Mouse (Mus musculus): ENCODE measurements around the gene Atoh7. TPM values are rescaled to one million over a fixed set of nuclear protein-coding genes. Genes with fewer than 3 reads are reported as not detected.

Atoh7 gene
- polyA plus RNA-seq, 1 experiment from 2014 or later: not detected

DNA sequence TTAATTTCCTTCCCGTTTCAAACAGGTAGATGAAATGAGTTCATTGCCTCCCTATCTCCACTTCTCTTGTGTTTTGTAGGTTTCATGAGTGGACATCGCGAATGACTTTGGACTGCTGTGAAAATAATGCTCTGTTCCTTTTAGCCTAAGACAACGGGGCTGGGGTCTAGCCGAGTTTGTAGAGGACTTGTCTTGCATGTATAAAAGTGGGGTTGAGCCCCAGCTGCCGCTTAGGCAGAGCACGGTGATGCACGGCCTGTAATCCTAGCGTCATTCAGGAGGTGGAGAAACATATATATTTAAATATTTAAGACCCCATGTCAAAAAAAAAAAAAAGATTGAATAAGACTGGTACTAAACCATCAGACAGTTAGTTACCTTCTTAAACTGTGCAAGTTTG, 1.2 kb downstream of the Atoh7 start:
- no peak for ATAC-seq (ENCODE audit: insufficient number of reproducible peaks, insufficient read depth, low FRiP score, low TSS enrichment, low read depth)

DNA sequence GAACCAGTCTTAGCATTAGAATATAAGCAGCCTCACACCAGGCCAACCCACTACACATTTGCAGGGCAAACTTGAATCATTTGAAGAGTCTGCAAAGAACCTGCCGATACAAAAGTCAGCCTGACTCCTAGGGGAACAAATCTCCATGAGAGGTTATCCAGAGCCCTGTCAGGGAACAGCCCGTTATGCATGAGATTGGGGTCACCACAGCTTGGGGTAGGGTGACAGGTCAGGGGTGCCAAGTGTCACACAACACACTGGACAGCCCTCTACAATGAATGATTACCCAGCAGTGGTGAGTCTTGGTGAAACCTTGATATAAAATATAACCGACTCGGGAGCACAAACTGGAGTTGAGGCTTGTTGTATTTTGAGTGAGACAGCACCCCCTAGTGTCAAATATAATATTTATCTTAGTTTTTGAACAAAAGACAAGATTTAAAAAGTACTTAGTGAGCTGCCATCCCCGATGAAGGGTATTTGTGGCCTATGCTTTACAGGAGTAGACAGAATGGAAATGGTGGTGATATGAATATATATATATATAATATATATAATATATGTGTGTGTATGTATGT, 13.7 kb downstream of the Atoh7 start:
- Histone ChIP-seq H3K9ac (no peak overlapping the region), H3K4me2 (no peak overlapping the region), H3K9me3 (no peaks in the 10 kb centered on the region), H3K4me3 (no peak overlapping the region), H3K27me3 (no peaks in the 10 kb centered on the region), H3K27ac (no peak overlapping the region), H3K36me3 (no peaks in the 10 kb centered on the region), H3K4me1 (no peaks in the 10 kb centered on the region)
- WGBS: 52% methylated on average over 5 of the region's 5 CpGs
- ATAC-seq (ENCODE audit: insufficient number of reproducible peaks, insufficient read depth, low FRiP score, low TSS enrichment, low read depth): no peak

More for the DNA sequence above, 1.2 kb downstream of the Atoh7 start:
- peak overlapping the region; percentile 56 for H3K4me3 ChIP-seq
- no peaks in the 10 kb centered on the region for H3K9me3 ChIP-seq
- H3K9ac ChIP-seq: peak overlapping the region; percentile 72
- WGBS: 9% methylated on average over 9 of the region's 9 CpGs
- peak overlapping the region; percentile 94 for H3K4me2 ChIP-seq
- H3K27ac ChIP-seq: no peak overlapping the region
- peaks cover 47% of the 10 kb centered on the region for H3K27me3 ChIP-seq
- H3K36me3 ChIP-seq: no peaks in the 10 kb centered on the region
- H3K4me1 ChIP-seq: peaks cover 10% of the 10 kb centered on the region; the same call in 1 of the 2 replicates

- Histone ChIP-seq H3K27me3 (no peaks in the 10 kb centered on the region), H3K4me3 (no peak overlapping the region), H3K27ac (no peak overlapping the region), H3K9me3 (no peaks in the 10 kb centered on the region), H3K9ac (no peak overlapping the region), H3K4me1 (no peaks in the 10 kb centered on the region), H3K36me3 (no peaks in the 10 kb centered on the region), H3K4me2 (no peak overlapping the region)
- no peak for ATAC-seq (ENCODE audit: insufficient number of reproducible peaks, insufficient read depth, low FRiP score, low TSS enrichment, low read depth)
- 82% methylated on average over 6 of the region's 6 CpGs for WGBS
Observed at GRCm38 (mm10) chr10:63113716-63114360, 14.4 kb downstream of the Atoh7 start.

DNA sequence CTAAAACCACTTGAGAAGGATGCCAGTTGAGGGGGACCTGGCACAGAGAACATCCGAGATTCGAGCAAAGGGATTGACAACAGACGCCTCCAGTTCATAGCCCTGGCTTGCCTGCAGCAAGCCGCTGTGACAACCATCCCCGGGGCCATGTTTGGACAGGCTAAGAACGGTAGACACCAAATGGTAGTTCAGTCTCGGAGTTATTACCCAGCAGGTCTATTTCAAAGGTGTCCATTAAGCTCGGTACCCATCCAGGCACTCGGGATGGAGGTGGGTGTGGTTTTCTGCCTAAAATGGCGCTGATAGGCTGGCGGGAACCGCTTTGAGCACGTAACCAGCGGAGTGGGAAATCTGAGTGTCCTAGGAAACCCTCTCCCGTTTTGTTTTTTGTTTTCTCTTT, 16.4 kb downstream of the Atoh7 start:
- H3K27ac ChIP-seq: no peak overlapping the region
- no peaks in the 10 kb centered on the region for H3K4me1 ChIP-seq
- no peak overlapping the region for H3K4me2 ChIP-seq
- no peak overlapping the region for H3K4me3 ChIP-seq
- no peak overlapping the region for H3K9ac ChIP-seq
- no peak for ATAC-seq (ENCODE audit: insufficient number of reproducible peaks, insufficient read depth, low FRiP score, low TSS enrichment, low read depth)
- no peaks in the 10 kb centered on the region for H3K27me3 ChIP-seq
- WGBS: 82% methylated on average over 15 of the region's 15 CpGs
- no peaks in the 10 kb centered on the region for H3K36me3 ChIP-seq
- H3K9me3 ChIP-seq: no peaks in the 10 kb centered on the region

- Histone ChIP-seq H3K27me3 (no peaks in the 10 kb centered on the region), H3K9ac (no peak overlapping the region), H3K9me3 (no peaks in the 10 kb centered on the region), H3K36me3 (no peaks in the 10 kb centered on the region), H3K4me3 (no peak overlapping the region), H3K4me1 (no peaks in the 10 kb centered on the region), H3K4me2 (no peak overlapping the region), H3K27ac (no peak overlapping the region)
- 90% methylated on average over 9 of the region's 9 CpGs for WGBS
- ATAC-seq (ENCODE audit: insufficient number of reproducible peaks, insufficient read depth, low FRiP score, low TSS enrichment, low read depth): no peak
Observed at GRCm38 (mm10) chr10:63116376-63116775, 16.9 kb downstream of the Atoh7 start.

- no peaks in the 10 kb centered on the region for H3K27me3 ChIP-seq
- WGBS: 92% methylated on average over 8 of the region's 8 CpGs
- no peak for ATAC-seq (ENCODE audit: insufficient number of reproducible peaks, insufficient read depth, low FRiP score, low TSS enrichment, low read depth)
- H3K9me3 ChIP-seq: no peaks in the 10 kb centered on the region
- no peak overlapping the region for H3K9ac ChIP-seq
- no peaks in the 10 kb centered on the region for H3K36me3 ChIP-seq
- no peak overlapping the region for H3K4me2 ChIP-seq
- H3K27ac ChIP-seq: no peak overlapping the region
- H3K4me1 ChIP-seq: no peaks in the 10 kb centered on the region
- no peak overlapping the region for H3K4me3 ChIP-seq
Observed at GRCm38 (mm10) chr10:63117583-63117982, 18.1 kb downstream of the Atoh7 start.

DNA sequence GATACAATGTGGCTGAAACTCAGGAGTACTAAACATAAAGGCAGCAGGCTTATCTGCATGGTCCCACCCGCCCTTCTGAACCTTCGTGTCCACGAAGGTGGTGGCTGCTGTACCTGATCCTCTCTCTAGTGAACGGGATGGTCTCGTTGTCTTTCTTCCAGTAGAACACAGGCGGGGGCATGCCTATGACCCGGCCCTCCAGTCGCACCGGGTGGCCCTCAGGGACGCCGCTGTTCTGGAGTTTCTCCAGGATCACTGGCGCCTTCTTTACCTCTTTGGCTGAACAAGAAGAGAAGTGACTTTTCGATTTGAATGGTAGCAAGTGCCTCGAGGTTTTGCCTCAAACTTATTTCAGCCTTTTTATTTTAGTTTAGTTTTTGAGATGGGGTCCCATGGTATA, 20.5 kb downstream of the Atoh7 start:
- 77% methylated on average over 14 of the region's 14 CpGs for WGBS
- no peak for ATAC-seq (ENCODE audit: insufficient number of reproducible peaks, insufficient read depth, low FRiP score, low TSS enrichment, low read depth)
- H3K27me3 ChIP-seq: no peaks in the 10 kb centered on the region
- H3K4me2 ChIP-seq: no peak overlapping the region
- H3K4me3 ChIP-seq: no peak overlapping the region
- no peak overlapping the region for H3K9ac ChIP-seq
- no peaks in the 10 kb centered on the region for H3K4me1 ChIP-seq
- no peaks in the 10 kb centered on the region for H3K36me3 ChIP-seq
- no peaks in the 10 kb centered on the region for H3K9me3 ChIP-seq
- H3K27ac ChIP-seq: no peak overlapping the region

- ATAC-seq (ENCODE audit: insufficient number of reproducible peaks, insufficient read depth, low FRiP score, low TSS enrichment, low read depth): no peak
- no peak overlapping the region for H3K9ac ChIP-seq
- H3K27ac ChIP-seq: no peak overlapping the region
- no peak overlapping the region for H3K4me3 ChIP-seq
- no peaks in the 10 kb centered on the region for H3K27me3 ChIP-seq
- H3K4me2 ChIP-seq: no peak overlapping the region
- no peaks in the 10 kb centered on the region for H3K4me1 ChIP-seq
- no peaks in the 10 kb centered on the region for H3K36me3 ChIP-seq
- 86% methylated on average over 14 of the region's 14 CpGs for WGBS
- no peaks in the 10 kb centered on the region for H3K9me3 ChIP-seq
Observed at GRCm38 (mm10) chr10:63121961-63122360, 22.5 kb downstream of the Atoh7 start.

- H3K9ac ChIP-seq: no peak overlapping the region
- H3K4me3 ChIP-seq: no peak overlapping the region
- no peaks in the 10 kb centered on the region for H3K27me3 ChIP-seq
- no peaks in the 10 kb centered on the region for H3K36me3 ChIP-seq
- no peak overlapping the region for H3K4me2 ChIP-seq
- H3K9me3 ChIP-seq: no peaks in the 10 kb centered on the region
- ATAC-seq (ENCODE audit: insufficient number of reproducible peaks, insufficient read depth, low FRiP score, low TSS enrichment, low read depth): no peak
- no peak overlapping the region for H3K27ac ChIP-seq
- H3K4me1 ChIP-seq: no peaks in the 10 kb centered on the region
- 34% methylated on average over 8 of the region's 8 CpGs for WGBS
Observed at GRCm38 (mm10) chr10:63122516-63122915, 23.1 kb downstream of the Atoh7 start.

DNA sequence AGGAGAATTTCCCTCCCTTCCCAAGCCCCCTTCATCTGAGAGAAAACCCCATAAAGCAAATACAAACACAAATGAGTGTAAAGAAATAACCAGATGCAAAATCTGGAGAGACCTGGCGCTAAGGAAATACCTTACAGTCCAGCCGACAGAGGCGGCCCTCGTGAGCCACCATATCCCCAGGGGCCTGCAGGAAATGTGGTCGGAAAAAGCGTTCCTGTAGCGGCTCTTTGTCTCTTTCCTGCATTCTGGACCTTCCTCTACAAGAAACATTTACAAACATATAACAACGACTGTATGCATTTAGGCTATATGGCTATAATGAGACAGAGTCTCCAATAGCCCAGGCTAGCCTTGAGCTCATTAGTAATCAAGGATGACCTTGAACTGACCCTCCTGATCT, 23.7 kb downstream of the Atoh7 start:
- no peaks in the 10 kb centered on the region for H3K27me3 ChIP-seq
- no peak overlapping the region for H3K27ac ChIP-seq
- H3K9me3 ChIP-seq: no peaks in the 10 kb centered on the region
- no peaks in the 10 kb centered on the region for H3K4me1 ChIP-seq
- H3K9ac ChIP-seq: no peak overlapping the region
- no peaks in the 10 kb centered on the region for H3K36me3 ChIP-seq
- H3K4me3 ChIP-seq: no peak overlapping the region
- no peak overlapping the region for H3K4me2 ChIP-seq
- ATAC-seq (ENCODE audit: insufficient number of reproducible peaks, insufficient read depth, low FRiP score, low TSS enrichment, low read depth): no peak
- 83% methylated on average over 8 of the region's 8 CpGs for WGBS

- Histone ChIP-seq H3K4me3 (no peak overlapping the region), H3K36me3 (no peaks in the 10 kb centered on the region), H3K27ac (no peak overlapping the region), H3K4me2 (no peak overlapping the region), H3K27me3 (no peaks in the 10 kb centered on the region), H3K4me1 (no peaks in the 10 kb centered on the region), H3K9ac (no peak overlapping the region), H3K9me3 (no peaks in the 10 kb centered on the region)
- ATAC-seq (ENCODE audit: insufficient number of reproducible peaks, insufficient read depth, low FRiP score, low TSS enrichment, low read depth): no peak
- 91% methylated on average over 10 of the region's 10 CpGs for WGBS
Observed at GRCm38 (mm10) chr10:63124016-63124415, 24.6 kb downstream of the Atoh7 start.

- H3K36me3 ChIP-seq: no peaks in the 10 kb centered on the region
- H3K27ac ChIP-seq: no peak overlapping the region
- no peak overlapping the region for H3K9ac ChIP-seq
- 36% methylated on average over 11 of the region's 11 CpGs for WGBS
- no peaks in the 10 kb centered on the region for H3K9me3 ChIP-seq
- no peaks in the 10 kb centered on the region for H3K27me3 ChIP-seq
- no peak overlapping the region for H3K4me2 ChIP-seq
- no peaks in the 10 kb centered on the region for H3K4me1 ChIP-seq
- H3K4me3 ChIP-seq: no peak overlapping the region
- ATAC-seq (ENCODE audit: insufficient number of reproducible peaks, insufficient read depth, low FRiP score, low TSS enrichment, low read depth): no peak
Observed at GRCm38 (mm10) chr10:63125343-63125742, 25.9 kb downstream of the Atoh7 start.
